Mouse (Mus musculus): ENCODE data around the gene Agpat4.

The Agpat4 gene

GRCm38 (mm10) chr17:12118561-12118925 lies at the start of gene Agpat4:
Gene Agpat4 (plus strand): TSS chr17:12118704.
- no peaks in the 10 kb centered on the region for H3K27me3 ChIP-seq (ENCODE audit: insufficient read depth, low read length)
- TF ChIP-seq POU5F1 (IDR thresholded peaks at IDR 0.05; ENCODE audit: borderline replicate concordance, low read length) (no peak), CTCF (conservative IDR thresholded peaks at IDR 0.05; ENCODE audit: low read length) (no peak), NANOG (IDR thresholded peaks at IDR 0.05; ENCODE audit: borderline replicate concordance, low read length) (no peak)
- peak within 1 kb of the TSS; percentile 83 for H3K4me3 ChIP-seq (replicated peaks; ENCODE audit: low read length)
- H3K36me3 ChIP-seq (ENCODE audit: insufficient read depth, low read length): peaks cover 4% of the 10 kb centered on the region
- H3K9me3 ChIP-seq (ENCODE audit: low read length): peaks cover 13% of the 10 kb centered on the region
- H3K4me1 ChIP-seq (replicated peaks; ENCODE audit: low read depth, low read length): peaks cover 52% of the 10 kb centered on the region

GRCm38 (mm10) chr17:12076816-12077215 lies 41.7 kb upstream of the Agpat4 start:
- TF ChIP-seq CTCF (conservative IDR thresholded peaks at IDR 0.05; ENCODE audit: low read length) (no peak), POU5F1 (IDR thresholded peaks at IDR 0.05; ENCODE audit: borderline replicate concordance, low read length) (no peak), NANOG (IDR thresholded peaks at IDR 0.05; ENCODE audit: borderline replicate concordance, low read length) (no peak; the same call in 1 of the 2 replicates)
- no peaks in the 10 kb centered on the region for H3K36me3 ChIP-seq (ENCODE audit: insufficient read depth, low read length)
- peaks cover 12% of the 10 kb centered on the region for H3K4me1 ChIP-seq (replicated peaks; ENCODE audit: low read depth, low read length)
- no peak overlapping the region for H3K4me3 ChIP-seq (replicated peaks; ENCODE audit: low read length)
- H3K27me3 ChIP-seq (ENCODE audit: insufficient read depth, low read length): no peaks in the 10 kb centered on the region
- H3K9me3 ChIP-seq (ENCODE audit: low read length): peaks cover 53% of the 10 kb centered on the region

GRCm38 (mm10) chr17:12080656-12081495 lies 37.6 kb upstream of the Agpat4 start:
- Histone ChIP-seq H3K36me3 (ENCODE audit: insufficient read depth, low read length) (no peaks in the 10 kb centered on the region), H3K4me3 (replicated peaks; ENCODE audit: low read length) (no peak overlapping the region), H3K4me1 (replicated peaks; ENCODE audit: low read depth, low read length) (peaks cover 12% of the 10 kb centered on the region), H3K9me3 (ENCODE audit: low read length) (peaks cover 25% of the 10 kb centered on the region), H3K27me3 (ENCODE audit: insufficient read depth, low read length) (no peaks in the 10 kb centered on the region)
- TF ChIP-seq POU5F1 (IDR thresholded peaks at IDR 0.05; ENCODE audit: borderline replicate concordance, low read length): no peak
- no peak for TF ChIP-seq NANOG (IDR thresholded peaks at IDR 0.05; ENCODE audit: borderline replicate concordance, low read length)
- TF ChIP-seq CTCF (conservative IDR thresholded peaks at IDR 0.05; ENCODE audit: low read length): no peak

- Histone ChIP-seq H3K9me3 (ENCODE audit: low read length) (peaks cover 19% of the 10 kb centered on the region), H3K4me3 (replicated peaks; ENCODE audit: low read length) (no peak overlapping the region), H3K36me3 (ENCODE audit: insufficient read depth, low read length) (no peaks in the 10 kb centered on the region), H3K4me1 (replicated peaks; ENCODE audit: low read depth, low read length) (peaks cover 12% of the 10 kb centered on the region), H3K27me3 (ENCODE audit: insufficient read depth, low read length) (no peaks in the 10 kb centered on the region)
- TF ChIP-seq NANOG (IDR thresholded peaks at IDR 0.05; ENCODE audit: borderline replicate concordance, low read length): no peak
- TF ChIP-seq CTCF (conservative IDR thresholded peaks at IDR 0.05; ENCODE audit: low read length): no peak
- TF ChIP-seq POU5F1 (IDR thresholded peaks at IDR 0.05; ENCODE audit: borderline replicate concordance, low read length): no peak
Observed at GRCm38 (mm10) chr17:12082201-12082600, 36.3 kb upstream of the Agpat4 start.

GRCm38 (mm10) chr17:12090261-12090927 lies 28.1 kb upstream of the Agpat4 start:
- no peaks in the 10 kb centered on the region for H3K36me3 ChIP-seq (ENCODE audit: insufficient read depth, low read length)
- H3K4me3 ChIP-seq (replicated peaks; ENCODE audit: low read length): no peak overlapping the region
- no peaks in the 10 kb centered on the region for H3K4me1 ChIP-seq (replicated peaks; ENCODE audit: low read depth, low read length)
- TF ChIP-seq CTCF (conservative IDR thresholded peaks at IDR 0.05; ENCODE audit: low read length) (no peak), NANOG (IDR thresholded peaks at IDR 0.05; ENCODE audit: borderline replicate concordance, low read length) (no peak), POU5F1 (IDR thresholded peaks at IDR 0.05; ENCODE audit: borderline replicate concordance, low read length) (no peak)
- peaks cover 80% of the 10 kb centered on the region for H3K9me3 ChIP-seq (ENCODE audit: low read length)
- no peaks in the 10 kb centered on the region for H3K27me3 ChIP-seq (ENCODE audit: insufficient read depth, low read length)

GRCm38 (mm10) chr17:12092901-12093564 lies 25.5 kb upstream of the Agpat4 start:
- 0 out of 2 replicates have a peak overlapping the region, but pooled peaks have one; percentile 17 for H3K4me3 ChIP-seq (replicated peaks; ENCODE audit: low read length)
- H3K36me3 ChIP-seq (ENCODE audit: insufficient read depth, low read length): no peaks in the 10 kb centered on the region
- no peaks in the 10 kb centered on the region for H3K4me1 ChIP-seq (replicated peaks; ENCODE audit: low read depth, low read length)
- H3K27me3 ChIP-seq (ENCODE audit: insufficient read depth, low read length): no peaks in the 10 kb centered on the region
- H3K9me3 ChIP-seq (ENCODE audit: low read length): peaks cover 68% of the 10 kb centered on the region
- TF ChIP-seq NANOG (IDR thresholded peaks at IDR 0.05; ENCODE audit: borderline replicate concordance, low read length) (no peak), POU5F1 (IDR thresholded peaks at IDR 0.05; ENCODE audit: borderline replicate concordance, low read length) (no peak), CTCF (conservative IDR thresholded peaks at IDR 0.05; ENCODE audit: low read length) (no peak)

- no peaks in the 10 kb centered on the region for H3K4me1 ChIP-seq (replicated peaks; ENCODE audit: low read depth, low read length)
- no peaks in the 10 kb centered on the region for H3K36me3 ChIP-seq (ENCODE audit: insufficient read depth, low read length)
- no peak overlapping the region for H3K4me3 ChIP-seq (replicated peaks; ENCODE audit: low read length)
- H3K9me3 ChIP-seq (ENCODE audit: low read length): peaks cover 58% of the 10 kb centered on the region
- no peak for TF ChIP-seq NANOG (IDR thresholded peaks at IDR 0.05; ENCODE audit: borderline replicate concordance, low read length)
- TF ChIP-seq POU5F1 (IDR thresholded peaks at IDR 0.05; ENCODE audit: borderline replicate concordance, low read length): no peak
- no peak for TF ChIP-seq CTCF (conservative IDR thresholded peaks at IDR 0.05; ENCODE audit: low read length)
- no peaks in the 10 kb centered on the region for H3K27me3 ChIP-seq (ENCODE audit: insufficient read depth, low read length)
Observed at GRCm38 (mm10) chr17:12094016-12094415, 24.5 kb upstream of the Agpat4 start.
